Mouse (Mus musculus): ENCODE measurements around the gene Herc6.

DNA sequence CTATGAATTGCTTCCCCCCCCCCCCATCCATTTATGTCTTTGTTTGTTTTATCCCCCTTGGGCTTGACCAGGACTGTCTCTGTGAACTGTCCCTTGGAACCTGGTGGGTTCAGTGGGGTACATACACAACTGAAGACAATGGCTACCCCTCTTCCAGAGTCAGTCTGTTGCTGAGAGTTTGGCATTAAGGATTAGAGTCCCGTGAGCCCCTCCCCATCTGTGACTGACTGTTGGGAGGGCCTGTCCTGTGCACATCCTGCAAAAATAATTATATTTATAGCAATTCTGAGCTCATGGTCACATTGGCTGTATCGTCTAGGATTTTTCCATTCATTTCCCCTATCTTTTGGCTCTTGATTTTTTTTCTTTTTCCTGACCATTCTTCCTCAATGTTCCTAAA is 122.9 kb downstream of the Herc6 start:
- TF ChIP-seq CTCF (IDR thresholded peaks at IDR 0.05; ENCODE audit: insufficient read depth, low read depth, low read length) (no peak), POLR2A (IDR thresholded peaks at IDR 0.05; ENCODE audit: insufficient read depth, low read depth, low read length) (no peak)

Measured in olfactory bulb, adult 2 months (tissue).